Mouse (Mus musculus): ENCODE measurements around the gene AU021092. TPM values are rescaled to one million over a fixed set of nuclear protein-coding genes. Genes with fewer than 3 reads are reported as not detected.

The AU021092 gene
- total RNA-seq, 1 experiment = 1.7 TPM

- H3K9me3 ChIP-seq (ENCODE audit: control insufficient read depth, insufficient read depth, low read depth, low read length) = no peaks in the 10 kb centered on the region
- peaks cover 9% of the 10 kb centered on the region; the same call in 1 of the 2 replicates for H3K36me3 ChIP-seq (ENCODE audit: control insufficient read depth, insufficient read depth, low read length, poor library complexity, severe bottlenecking)
- peak within 1 kb of the TSS; percentile 85 for H3K9ac ChIP-seq (ENCODE audit: insufficient read depth, low read depth, low read length, poor library complexity, severe bottlenecking)
- H3K4me3 ChIP-seq (ENCODE audit: insufficient read depth in 1 of 2, low read depth in 1 of 2, low read length in 2 of 2, poor library complexity in 1 of 2, severe bottlenecking in 1 of 2) = peak within 1 kb of the TSS; percentile 77 to 87
- TF ChIP-seq ZNF384 (IDR thresholded peaks at IDR 0.05; ENCODE audit: low read depth, low read length) = no peak
- TF ChIP-seq HCFC1 (IDR thresholded peaks at IDR 0.05; ENCODE audit: borderline replicate concordance, insufficient read depth, low read length) = peak; percentile 90
- in situ Hi-C loops (cut with MboI; ENCODE audit: low sequenced_read_pairs in 2 of 2, unreplicated experiment in 2 of 2) = no loop called here
- DNase-seq (ENCODE audit: low read depth, low spot score) = peak; percentile 73
- H3K4me1 ChIP-seq (ENCODE audit: control insufficient read depth in 2 of 2, insufficient read depth in 2 of 2, low read length in 2 of 2, poor library complexity in 1 of 2) = no peaks in the 10 kb centered on the region
- no peak within 1 kb of the TSS for H3K27ac ChIP-seq (ENCODE audit: insufficient read depth, low read depth, low read length, poor library complexity, severe bottlenecking)
These were observed 18.2 kb downstream of the AU021092 start, which contains the start of gene Nagpa for GRCm38 (mm10) chr16:5203668-5204433. Gene Nagpa, minus strand, starts transcription at chr16:5204012.

- H3K36me3 ChIP-seq (ENCODE audit: control insufficient read depth, insufficient read depth, low read length, poor library complexity, severe bottlenecking) = peaks cover 15% of the 10 kb centered on the region
- in situ Hi-C loops (cut with MboI; ENCODE audit: low sequenced_read_pairs in 2 of 2, unreplicated experiment in 2 of 2) = no loop called here
- H3K4me1 ChIP-seq (ENCODE audit: control insufficient read depth in 2 of 2, insufficient read depth in 2 of 2, low read length in 2 of 2, poor library complexity in 1 of 2) = peaks cover 0 to 3% of the 10 kb centered on the region in 2 experiments; a peak in 1 of 4 replicates
- H3K4me3 ChIP-seq (ENCODE audit: insufficient read depth in 1 of 2, low read depth in 1 of 2, low read length in 2 of 2, poor library complexity in 1 of 2, severe bottlenecking in 1 of 2) = peak overlapping the region; percentile 77 to 87
- DNase-seq (ENCODE audit: low read depth, low spot score) = no peak
- no peak overlapping the region for H3K27ac ChIP-seq (ENCODE audit: insufficient read depth, low read depth, low read length, poor library complexity, severe bottlenecking)
- H3K9me3 ChIP-seq (ENCODE audit: control insufficient read depth, insufficient read depth, low read depth, low read length) = no peaks in the 10 kb centered on the region
- TF ChIP-seq MAFK (IDR thresholded peaks at IDR 0.05; ENCODE audit: insufficient read depth, low read depth, low read length) (no peak), ZC3H11A (IDR thresholded peaks at IDR 0.05; ENCODE audit: borderline replicate concordance, low read depth, low read length) (no peak), ZNF384 (IDR thresholded peaks at IDR 0.05; ENCODE audit: low read depth, low read length) (no peak), CHD2 (IDR thresholded peaks at IDR 0.05; ENCODE audit: low read depth, low read length) (no peak), HCFC1 (IDR thresholded peaks at IDR 0.05; ENCODE audit: borderline replicate concordance, insufficient read depth, low read length) (no peak)
- H3K9ac ChIP-seq (ENCODE audit: insufficient read depth, low read depth, low read length, poor library complexity, severe bottlenecking) = peak overlapping the region; percentile 85
These were observed 18.9 kb downstream of the AU021092 start for GRCm38 (mm10) chr16:5203200-5203599.

- H3K36me3 ChIP-seq (ENCODE audit: control insufficient read depth, insufficient read depth, low read length, poor library complexity, severe bottlenecking) = peaks cover 15% of the 10 kb centered on the region
- H3K9me3 ChIP-seq (ENCODE audit: control insufficient read depth, insufficient read depth, low read depth, low read length) = no peaks in the 10 kb centered on the region
- in situ Hi-C loops (cut with MboI; ENCODE audit: low sequenced_read_pairs in 2 of 2, unreplicated experiment in 2 of 2) = no loop called here
- no peak overlapping the region for H3K27ac ChIP-seq (ENCODE audit: insufficient read depth, low read depth, low read length, poor library complexity, severe bottlenecking)
- DNase-seq (ENCODE audit: low read depth, low spot score) = peak; percentile 33
- peak overlapping the region; percentile 77 to 87; a peak in 3 of 4 replicates for H3K4me3 ChIP-seq (ENCODE audit: insufficient read depth in 1 of 2, low read depth in 1 of 2, low read length in 2 of 2, poor library complexity in 1 of 2, severe bottlenecking in 1 of 2)
- no peak overlapping the region for H3K9ac ChIP-seq (ENCODE audit: insufficient read depth, low read depth, low read length, poor library complexity, severe bottlenecking)
- H3K4me1 ChIP-seq (ENCODE audit: control insufficient read depth in 2 of 2, insufficient read depth in 2 of 2, low read length in 2 of 2, poor library complexity in 1 of 2) = peaks cover 0 to 3% of the 10 kb centered on the region in 2 experiments; a peak in 1 of 4 replicates
- TF ChIP-seq ZNF384 (IDR thresholded peaks at IDR 0.05; ENCODE audit: low read depth, low read length) (no peak), HCFC1 (IDR thresholded peaks at IDR 0.05; ENCODE audit: borderline replicate concordance, insufficient read depth, low read length) (no peak)
These were observed 19.4 kb downstream of the AU021092 start for GRCm38 (mm10) chr16:5202681-5203080.

GRCm38 (mm10) chr16:5195080-5195479 lies 27.0 kb downstream of the AU021092 start:
- peak; percentile 82 for DNase-seq (ENCODE audit: low read depth, low spot score)
- TF ChIP-seq CHD2 (IDR thresholded peaks at IDR 0.05; ENCODE audit: low read depth, low read length) (no peak), ZNF384 (IDR thresholded peaks at IDR 0.05; ENCODE audit: low read depth, low read length) (no peak), ZC3H11A (IDR thresholded peaks at IDR 0.05; ENCODE audit: borderline replicate concordance, low read depth, low read length) (peak; percentile 34; the same call in 1 of the 2 replicates), HCFC1 (IDR thresholded peaks at IDR 0.05; ENCODE audit: borderline replicate concordance, insufficient read depth, low read length) (no peak)
- in situ Hi-C loops (cut with MboI; ENCODE audit: low sequenced_read_pairs in 2 of 2, unreplicated experiment in 2 of 2) = no loop called here
- H3K9me3 ChIP-seq (ENCODE audit: control insufficient read depth, insufficient read depth, low read depth, low read length) = no peaks in the 10 kb centered on the region
- no peak overlapping the region for H3K27ac ChIP-seq (ENCODE audit: insufficient read depth, low read depth, low read length, poor library complexity, severe bottlenecking)
- no peak overlapping the region for H3K4me3 ChIP-seq (ENCODE audit: insufficient read depth in 1 of 2, low read depth in 1 of 2, low read length in 2 of 2, poor library complexity in 1 of 2, severe bottlenecking in 1 of 2)
- H3K9ac ChIP-seq (ENCODE audit: insufficient read depth, low read depth, low read length, poor library complexity, severe bottlenecking) = no peak overlapping the region
- peaks cover 0 to 3% of the 10 kb centered on the region in 2 experiments; a peak in 1 of 4 replicates for H3K4me1 ChIP-seq (ENCODE audit: control insufficient read depth in 2 of 2, insufficient read depth in 2 of 2, low read length in 2 of 2, poor library complexity in 1 of 2)
- peaks cover 17% of the 10 kb centered on the region for H3K36me3 ChIP-seq (ENCODE audit: control insufficient read depth, insufficient read depth, low read length, poor library complexity, severe bottlenecking)

Data from ES-E14 (cell line).